Mouse (Mus musculus) monocyte, adult 5-6 weeks (primary cell): ENCODE data around the gene Arhgef16. TPM values are rescaled to one million over a fixed set of nuclear protein-coding genes. Genes with fewer than 3 reads are reported as not detected.

ENCODE experiments used
- ATAC-seq: fragments of 153-309, 156-312 bp; replicated peaks from 2 replicates; pipeline ENCODE4 v1.8.0; 2017; ENCODE audit warnings: mild to moderate bottlenecking; ENCODE audit not compliant: low TSS enrichment, insufficient number of reproducible peaks, severe bottlenecking, poor library complexity, low FRiP score
- total RNA-seq: library from RNA; stranded (forward); fragments of 200-1000, 200-491, 200-594 nt; gene quantifications from 3 replicates; pipeline ENCODE4 v1.2.3, GENCODE M21; 2017

The Arhgef16 gene
- total RNA-seq, 1 experiment from 2014 or later = not detected

DNA sequence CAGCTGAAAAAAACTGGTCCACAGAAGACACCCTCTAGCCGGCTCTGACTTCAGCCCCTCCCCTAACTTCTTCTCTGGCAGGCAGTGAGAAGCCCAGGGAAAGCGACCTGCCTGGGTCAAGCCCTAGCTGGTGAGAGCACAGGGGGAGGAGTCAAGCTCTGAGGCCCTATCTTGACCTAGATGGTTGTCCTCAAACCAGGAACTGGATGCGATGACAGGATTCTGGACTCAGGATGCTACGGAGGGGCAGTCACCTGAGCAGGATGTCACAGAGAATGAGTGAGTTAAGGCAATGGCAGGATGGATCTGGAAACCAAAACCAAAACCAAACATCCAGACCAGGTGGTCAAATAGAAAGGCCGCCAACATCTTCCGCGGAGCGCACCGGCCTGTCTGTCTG lies 3.7 kb downstream of the Arhgef16 start:
- ATAC-seq = no peak

DNA sequence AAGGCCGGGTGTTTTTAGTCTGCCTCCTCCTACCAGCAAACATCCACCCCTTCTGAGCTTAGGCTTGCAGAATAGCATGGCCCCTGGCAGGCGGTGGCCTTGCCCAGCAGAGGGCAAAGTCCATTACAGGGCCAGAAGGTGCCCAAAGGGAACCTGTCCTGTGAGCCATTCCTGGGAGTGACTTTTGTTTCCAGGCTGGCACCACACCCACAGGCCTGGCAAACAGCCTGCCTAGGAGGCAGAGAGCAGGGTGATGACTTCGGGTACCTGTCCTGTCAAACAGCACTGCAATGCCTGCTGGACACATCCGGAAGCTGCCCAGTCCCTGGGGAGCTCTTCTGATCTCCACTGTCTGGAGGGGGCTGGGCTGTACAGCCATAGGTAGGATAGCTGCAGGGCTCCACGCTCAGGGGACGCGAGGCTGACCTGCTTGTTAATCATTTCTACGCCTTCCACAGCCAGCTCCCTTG lies 7.2 kb downstream of the Arhgef16 start:
- ATAC-seq = no peak

DNA sequence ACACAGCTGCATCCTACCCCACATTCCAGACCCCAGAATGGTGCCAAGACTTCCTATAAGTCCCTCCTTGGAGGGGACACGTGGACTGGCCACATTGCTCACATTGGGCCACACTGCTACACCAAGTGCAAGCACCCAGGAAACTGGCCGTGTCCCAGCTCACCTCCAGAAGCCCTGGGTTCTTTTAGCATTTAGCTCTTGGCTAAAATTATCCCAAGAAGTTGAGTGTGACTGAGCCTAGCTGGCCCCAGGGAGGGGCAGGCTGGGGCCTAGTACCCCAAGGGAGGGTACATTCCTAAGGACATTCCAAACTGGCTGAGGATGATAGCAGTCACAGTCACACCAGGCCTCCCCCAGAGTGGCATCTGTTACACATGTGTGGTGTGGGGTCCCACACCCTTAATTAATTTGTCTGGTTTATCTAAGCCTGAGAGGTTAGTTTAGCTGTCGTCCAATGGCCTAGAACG lies 7.7 kb downstream of the Arhgef16 start:
- no peak for ATAC-seq

DNA sequence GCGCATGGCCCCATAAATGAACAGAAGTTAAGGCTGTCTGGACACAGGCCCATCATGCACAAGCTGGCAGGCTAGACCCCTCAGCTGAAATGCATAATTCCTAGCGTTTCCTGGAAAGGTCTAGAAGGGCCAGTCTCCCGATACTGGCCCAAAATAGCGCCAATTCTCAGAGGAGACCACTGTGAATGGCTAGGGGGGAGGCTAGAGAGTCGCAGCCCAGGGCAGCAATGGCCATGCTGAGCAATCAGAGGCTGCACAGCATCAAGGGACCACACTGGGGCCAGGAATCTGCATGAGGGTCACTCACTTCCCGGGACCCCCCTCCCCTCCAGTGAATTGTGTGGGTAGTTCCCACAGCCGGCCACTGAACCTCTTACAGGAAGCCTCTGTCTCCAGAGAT lies 17.8 kb downstream of the Arhgef16 start:
- ATAC-seq = no peak

- ATAC-seq = no peak
Observed at GRCm38 (mm10) chr4:154279481-154279880, 22.0 kb downstream of the Arhgef16 start.

DNA sequence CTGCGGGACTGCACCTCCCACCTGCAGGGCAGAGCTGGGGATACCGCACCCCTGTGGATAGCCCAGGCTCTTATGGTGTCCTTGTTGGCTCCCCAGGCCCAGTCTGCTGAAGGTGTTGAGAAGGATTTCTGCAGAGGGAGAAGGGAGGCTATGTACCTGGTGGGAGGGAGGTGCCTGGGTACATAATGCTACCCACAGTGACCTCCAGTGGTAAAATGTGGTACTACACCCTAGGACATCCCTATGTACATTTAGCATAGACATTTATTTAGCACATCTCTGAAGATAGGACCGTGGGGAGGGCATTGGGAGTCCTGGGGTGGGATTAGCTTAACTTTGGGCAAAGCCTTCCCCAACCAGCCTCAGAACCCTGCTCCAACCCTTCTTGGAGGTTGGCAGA lies 28.5 kb downstream of the Arhgef16 start:
- no peak for ATAC-seq

DNA sequence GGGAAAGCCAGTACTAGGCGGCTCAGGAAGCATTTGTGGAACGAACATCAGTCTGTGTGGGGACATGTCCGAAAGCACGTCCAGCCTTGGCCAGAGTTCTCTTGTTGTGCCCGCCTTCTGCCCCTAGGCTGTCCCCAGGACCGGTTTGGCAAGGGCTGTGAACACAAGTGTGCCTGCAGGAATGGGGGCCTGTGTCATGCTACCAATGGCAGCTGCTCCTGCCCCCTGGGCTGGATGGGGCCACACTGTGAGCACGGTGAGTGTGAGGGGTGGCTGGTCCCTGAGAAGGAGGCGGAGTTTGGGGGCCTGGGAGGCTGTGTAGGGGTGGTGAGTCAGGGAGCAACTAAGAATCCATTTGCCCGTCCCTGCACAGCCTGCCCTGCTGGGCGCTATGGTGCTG lies 32.0 kb downstream of the Arhgef16 start:
- ATAC-seq = no peak

DNA sequence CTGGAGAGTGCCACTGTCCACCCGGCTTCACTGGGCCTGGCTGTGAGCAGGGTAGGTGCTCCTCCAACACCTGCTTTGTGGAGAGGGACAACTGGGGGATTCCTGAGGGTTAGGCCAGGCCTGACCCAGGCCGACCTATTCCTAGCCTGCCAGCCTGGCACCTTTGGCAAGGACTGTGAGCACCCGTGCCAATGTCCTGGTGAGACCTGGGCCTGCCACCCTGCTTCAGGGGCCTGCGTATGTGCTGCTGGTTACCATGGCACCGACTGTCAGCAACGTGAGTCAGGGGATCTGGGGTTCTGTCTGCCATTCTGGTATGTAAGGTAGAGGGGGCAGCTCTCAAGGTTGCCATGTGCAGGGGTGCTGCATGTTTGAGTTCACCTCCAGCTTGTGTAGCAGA lies 34.0 kb downstream of the Arhgef16 start:
- no peak for ATAC-seq

DNA sequence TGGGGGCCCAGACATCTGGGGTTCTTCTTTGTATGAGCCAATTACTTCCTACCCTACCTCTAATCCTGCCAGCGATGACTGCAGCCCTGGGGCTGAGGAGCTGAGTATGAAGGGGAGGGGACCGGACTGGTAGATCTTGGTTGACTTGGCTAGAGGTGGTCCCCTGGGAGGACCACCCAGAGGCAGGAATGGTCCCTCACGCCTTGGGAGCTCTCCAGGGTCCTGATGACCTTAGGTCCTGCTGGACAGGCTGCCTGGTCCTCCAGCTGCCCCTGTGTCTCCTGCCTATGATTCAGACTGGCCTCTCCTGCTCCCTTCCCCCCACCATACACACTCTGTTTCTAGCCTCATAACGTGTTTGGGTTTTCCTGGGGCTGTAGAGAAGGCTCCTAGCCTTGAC lies 39.4 kb downstream of the Arhgef16 start:
- no peak for ATAC-seq

DNA sequence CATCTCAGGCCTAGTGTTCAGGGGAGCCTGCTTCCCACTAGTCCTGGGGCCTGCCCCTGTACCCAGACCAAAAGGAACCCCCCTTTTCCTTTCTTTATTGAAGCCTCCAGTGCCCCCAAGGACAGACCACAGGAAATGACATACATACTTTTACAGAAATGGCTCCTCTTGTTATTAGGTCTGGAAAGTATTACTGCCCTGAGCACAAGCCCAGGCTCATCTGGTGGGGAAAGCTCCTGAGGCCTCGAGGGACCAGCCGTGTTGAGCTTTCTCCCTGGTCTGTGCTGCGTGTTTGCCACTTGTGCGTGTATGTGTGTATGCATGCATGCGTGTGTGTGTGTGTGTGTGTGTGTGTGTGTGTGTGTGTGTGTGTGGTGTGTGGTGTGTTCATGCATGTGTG lies 40.7 kb downstream of the Arhgef16 start:
- no peak for ATAC-seq

- no peak for ATAC-seq
Observed at GRCm38 (mm10) chr4:154252537-154253255, 48.8 kb downstream of the Arhgef16 start.

DNA sequence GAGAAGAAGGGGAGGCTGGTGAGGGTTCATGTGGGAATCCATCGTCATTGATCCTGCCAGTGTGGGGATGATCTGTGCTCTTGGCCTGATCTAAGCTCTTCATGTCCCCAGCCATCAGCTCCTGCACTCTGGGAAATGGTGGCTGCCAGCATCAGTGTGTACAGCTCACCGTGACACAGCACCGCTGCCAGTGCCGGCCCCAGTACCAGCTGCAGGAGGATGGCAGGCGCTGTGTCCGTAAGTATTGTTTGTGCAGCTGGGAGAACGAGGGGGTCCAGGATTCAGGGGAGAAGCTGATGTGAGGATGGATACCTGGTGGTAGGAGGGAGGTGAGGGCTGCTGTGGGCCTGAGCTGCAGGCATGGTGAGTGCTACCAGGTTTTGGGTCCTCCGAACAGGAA lies 52.2 kb downstream of the Arhgef16 start:
- no peak for ATAC-seq

- no peak for ATAC-seq
Observed at GRCm38 (mm10) chr4:154248092-154248805, 53.2 kb downstream of the Arhgef16 start.

DNA sequence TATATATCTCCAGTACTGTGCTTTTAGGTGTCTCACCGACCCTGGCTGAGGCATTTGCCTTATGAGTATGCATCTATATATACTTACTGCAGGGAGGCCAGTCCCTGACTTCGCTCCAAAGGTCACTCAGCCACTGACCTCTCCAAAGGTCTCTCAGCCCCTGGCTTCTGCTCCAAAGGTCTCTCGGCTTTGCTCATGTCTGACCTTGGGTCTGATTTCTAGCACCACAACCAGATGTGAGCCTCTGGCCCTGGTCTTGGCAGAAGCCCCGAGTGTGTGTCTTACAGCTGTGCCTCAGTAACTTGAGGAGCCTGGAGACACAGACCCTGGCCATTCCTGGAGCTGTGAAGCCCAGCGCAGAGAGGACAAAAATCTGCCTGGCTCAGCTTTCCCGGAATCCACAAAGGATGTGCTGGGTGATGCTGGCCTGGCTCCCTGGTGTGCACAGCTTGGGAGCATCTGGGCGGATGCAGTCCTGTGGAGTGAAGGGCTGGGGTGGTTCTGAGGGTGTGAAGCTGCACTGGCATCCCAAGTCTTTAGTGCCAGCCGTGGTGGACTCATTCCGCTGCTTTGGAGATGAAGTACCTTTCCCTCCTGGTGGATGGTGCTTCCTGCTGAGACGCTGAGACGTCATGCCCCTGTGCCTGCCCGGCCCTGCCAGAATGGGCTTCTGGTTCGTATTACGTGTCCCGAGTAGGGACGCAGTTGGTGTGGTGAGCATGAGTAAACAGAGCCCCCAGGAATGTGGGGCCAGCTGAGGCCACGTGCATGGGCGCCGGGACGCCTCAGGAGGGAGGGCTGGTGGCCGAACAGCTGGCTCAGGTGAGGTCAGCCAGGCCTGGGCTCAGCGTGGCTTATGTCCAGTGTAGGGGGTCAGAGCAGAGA lies 54.0 kb downstream of the Arhgef16 start:
- no peak for ATAC-seq

DNA sequence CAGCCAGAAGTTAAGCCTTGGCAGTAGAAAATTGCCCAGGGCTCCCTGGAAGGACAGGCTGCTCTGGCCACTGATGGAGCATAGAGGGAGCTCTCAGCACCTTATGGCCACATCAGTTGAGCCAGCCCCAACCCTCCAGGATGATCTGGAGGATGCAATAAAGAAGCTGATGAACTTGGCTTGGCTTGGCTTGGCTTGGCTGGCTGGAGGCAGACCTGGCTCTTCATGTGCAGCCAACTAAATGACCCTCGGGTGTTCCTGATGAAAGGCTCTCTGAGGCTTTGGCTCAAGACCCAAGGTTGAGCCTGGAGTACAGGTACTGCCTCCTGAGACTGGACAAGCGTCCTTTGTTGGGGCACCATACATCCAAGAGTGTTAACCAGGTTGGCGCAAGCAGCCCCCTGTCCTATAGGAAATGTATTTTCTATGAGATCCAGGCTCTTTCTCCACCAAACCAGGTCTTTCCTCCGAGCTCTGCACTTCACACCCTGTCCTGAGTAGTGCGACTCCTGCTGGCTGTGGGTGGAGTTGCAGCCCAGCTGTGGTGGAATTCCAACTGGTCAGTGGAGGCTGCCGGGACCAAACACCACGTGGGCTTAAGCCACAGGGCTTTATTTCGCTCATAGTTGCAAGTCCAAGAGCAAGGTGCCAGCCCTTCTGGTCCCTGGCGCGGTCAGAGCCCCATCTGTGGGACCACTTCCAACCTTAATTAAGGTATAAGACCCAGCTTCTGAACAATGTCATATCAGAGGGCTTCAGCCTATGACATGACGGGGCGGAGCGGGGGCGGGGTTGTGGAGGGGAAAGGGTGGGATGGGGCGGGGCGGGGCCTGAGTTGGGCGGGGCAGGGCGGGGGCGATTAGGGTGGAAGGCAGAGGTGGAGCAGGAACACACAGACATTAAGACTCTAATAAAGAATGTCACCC lies 55.1 kb downstream of the Arhgef16 start:
- no peak; the same call in 1 of the 2 replicates for ATAC-seq

- ATAC-seq = no peak
Observed at GRCm38 (mm10) chr4:154245342-154245741, 56.1 kb downstream of the Arhgef16 start.

DNA sequence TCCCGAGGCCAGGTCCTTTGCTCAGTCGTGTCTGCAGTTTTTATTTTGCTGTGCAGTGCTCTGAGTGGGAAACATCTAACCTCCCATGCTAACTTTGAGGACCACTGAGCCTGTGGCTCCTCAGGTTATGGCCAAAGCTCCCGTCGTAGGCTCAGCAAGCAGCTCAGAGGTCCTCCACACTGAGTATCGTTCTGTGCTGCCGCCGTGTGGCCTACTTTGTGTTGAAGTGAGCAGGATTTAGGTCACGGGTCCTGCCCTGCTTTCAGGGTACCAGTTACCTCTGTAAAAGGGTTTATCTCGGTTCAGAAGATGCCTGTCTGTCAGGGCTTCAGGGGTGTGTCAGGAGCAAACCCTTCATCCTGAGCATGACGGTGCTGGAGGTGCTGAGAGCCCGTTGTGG lies 60.9 kb downstream of the Arhgef16 start:
- ATAC-seq = no peak

- ATAC-seq = no peak
Observed at GRCm38 (mm10) chr4:154239199-154239598, 62.3 kb downstream of the Arhgef16 start.
